Comparison of ENCODE assay signal across 12 mouse cellular contexts in genomic region chr4:62623251-62624015, GRCm38 (mm10).
DNase-seq lines count a peak whose midpoint lies in the region; ATAC-seq and TF ChIP-seq lines count a peak whose summit lies in the region.
"Had no signal": no experiment of that assay in that cellular context is flagged by ENCODE, and none has a peak within 500 bp of the region (broad histone marks: within the 10 kb centered on the region; RNA-seq: fewer than 3 reads in every experiment).

No protein-coding gene starts in this region.

- H3K4me1 ChIP-seq in forebrain, embryonic 11.5 days (replicated peaks; ENCODE audit: control insufficient read depth, insufficient read depth, low read length), result peaks cover 22% of the 10 kb centered on the region
- H3K4me1 ChIP-seq in forebrain, postnatal 0 days (ENCODE audit: insufficient read depth), result peaks cover 9% of the 10 kb centered on the region; the same call in 1 of the 2 replicates
- H3K4me1 ChIP-seq in kidney, embryonic 16.5 days (ENCODE audit: insufficient read depth, low read length), result peaks cover 62% of the 10 kb centered on the region
- H3K4me1 ChIP-seq in heart, embryonic 15.5 days (replicated peaks), result peaks cover 48% of the 10 kb centered on the region
- peaks cover 15% of the 10 kb centered on the region for H3K4me1 ChIP-seq in intestine, postnatal 0 days (replicated peaks; ENCODE audit: control insufficient read depth, insufficient read depth, low read length)

- DNase-seq in forebrain, embryonic 11.5 days (ENCODE audit: low spot score), result no peak
- no peak for DNase-seq in forebrain, postnatal 0 days
- DNase-seq in kidney, postnatal 10 days, result no peak
- peak; percentile 30 for DNase-seq in ZHBTc4 (ENCODE audit: low read depth, low spot score)
- DNase-seq in spleen, adult 18-20 months, result no peak
- DNase-seq: gastrocnemius, postnatal 14 days; kidney, adult 8-10 months; liver, embryonic 13.5 days; midbrain, embryonic 14.5 days had no signal

- H3K36me3 ChIP-seq in forebrain, embryonic 11.5 days (ENCODE audit: control insufficient read depth, insufficient read depth, low read length), result no peaks in the 10 kb centered on the region
- H3K36me3 ChIP-seq in forebrain, postnatal 0 days (ENCODE audit: insufficient read depth), result no peaks in the 10 kb centered on the region
- no peaks in the 10 kb centered on the region for H3K36me3 ChIP-seq in kidney, embryonic 16.5 days (ENCODE audit: insufficient read depth, low read length)
- no peaks in the 10 kb centered on the region for H3K36me3 ChIP-seq in heart, embryonic 15.5 days
- no peaks in the 10 kb centered on the region for H3K36me3 ChIP-seq in intestine, postnatal 0 days (ENCODE audit: control insufficient read depth, insufficient read depth)
- H3K36me3 ChIP-seq: liver, embryonic 13.5 days had no signal

- no peak overlapping the region for H3K4me3 ChIP-seq in forebrain, embryonic 11.5 days (ENCODE audit: low read depth, low read length)
- no peak overlapping the region for H3K4me3 ChIP-seq in forebrain, postnatal 0 days (ENCODE audit: low read depth, low read length)
- no peak overlapping the region for H3K4me3 ChIP-seq in kidney, embryonic 16.5 days (ENCODE audit: low read length)
- H3K4me3 ChIP-seq in heart, embryonic 15.5 days, result peak overlapping the region; percentile 46
- H3K4me3 ChIP-seq in intestine, postnatal 0 days (ENCODE audit: low read depth, low read length), result no peak overlapping the region
- H3K4me3 ChIP-seq: liver, embryonic 13.5 days had no signal

- no peaks in the 10 kb centered on the region for H3K27me3 ChIP-seq in forebrain, embryonic 11.5 days (ENCODE audit: control insufficient read depth, insufficient read depth, low read length)
- no peaks in the 10 kb centered on the region for H3K27me3 ChIP-seq in forebrain, postnatal 0 days (ENCODE audit: insufficient read depth, low read length)
- no peaks in the 10 kb centered on the region for H3K27me3 ChIP-seq in kidney, embryonic 16.5 days (ENCODE audit: insufficient read depth, low read length)
- H3K27me3 ChIP-seq in heart, embryonic 15.5 days, result peaks cover 18% of the 10 kb centered on the region
- no peaks in the 10 kb centered on the region for H3K27me3 ChIP-seq in intestine, postnatal 0 days (replicated peaks; ENCODE audit: control insufficient read depth, insufficient read depth, low read length)
- H3K27me3 ChIP-seq: liver, embryonic 13.5 days had no signal

- no peak for ATAC-seq in forebrain, embryonic 11.5 days (replicated peaks; ENCODE audit: low FRiP score)
- ATAC-seq in forebrain, postnatal 0 days, result no peak
- ATAC-seq in kidney, embryonic 16.5 days (ENCODE audit: low FRiP score, low TSS enrichment), result no peak
- ATAC-seq in heart, embryonic 15.5 days (replicated peaks; ENCODE audit: insufficient number of reproducible peaks, insufficient read depth, low FRiP score, low read depth), result no peak
- ATAC-seq in intestine, postnatal 0 days, result no peak

- no peak for TF ChIP-seq CTCF in forebrain, postnatal 0 days (IDR thresholded peaks at IDR 0.05; ENCODE audit: low read depth)
- no peak for TF ChIP-seq CTCF in intestine, postnatal 0 days (IDR thresholded peaks at IDR 0.05; ENCODE audit: low read depth)

- no peaks in the 10 kb centered on the region for H3K9me3 ChIP-seq in forebrain, embryonic 11.5 days (ENCODE audit: control insufficient read depth, low read length)
- H3K9me3 ChIP-seq in forebrain, postnatal 0 days (ENCODE audit: low read length), result no peaks in the 10 kb centered on the region
- no peaks in the 10 kb centered on the region for H3K9me3 ChIP-seq in kidney, embryonic 16.5 days (ENCODE audit: low read length)
- H3K9me3 ChIP-seq in heart, embryonic 15.5 days (replicated peaks), result no peaks in the 10 kb centered on the region
- no peaks in the 10 kb centered on the region for H3K9me3 ChIP-seq in intestine, postnatal 0 days (ENCODE audit: control insufficient read depth)
- H3K9me3 ChIP-seq: liver, embryonic 13.5 days had no signal

- no peak overlapping the region for H3K4me2 ChIP-seq in forebrain, embryonic 11.5 days (ENCODE audit: low read depth, low read length, severe bottlenecking)
- no peak overlapping the region for H3K4me2 ChIP-seq in forebrain, postnatal 0 days (ENCODE audit: low read depth)
- peak overlapping the region; percentile 35 for H3K4me2 ChIP-seq in kidney, embryonic 16.5 days (replicated peaks; ENCODE audit: low read depth, low read length)
- peak overlapping the region; percentile 54 for H3K4me2 ChIP-seq in heart, embryonic 15.5 days
- no peak overlapping the region for H3K4me2 ChIP-seq in intestine, postnatal 0 days (replicated peaks; ENCODE audit: low read depth)
- H3K4me2 ChIP-seq: liver, embryonic 13.5 days had no signal

- H3K9ac ChIP-seq in forebrain, embryonic 11.5 days (ENCODE audit: low read length), result no peak overlapping the region
- no peak overlapping the region for H3K9ac ChIP-seq in forebrain, postnatal 0 days
- no peak overlapping the region; the same call in 1 of the 2 replicates for H3K9ac ChIP-seq in kidney, embryonic 16.5 days (replicated peaks; ENCODE audit: low read length)
- no peak overlapping the region for H3K9ac ChIP-seq in heart, embryonic 15.5 days
- no peak overlapping the region for H3K9ac ChIP-seq in intestine, postnatal 0 days (ENCODE audit: low read depth, low read length)
- H3K9ac ChIP-seq: liver, embryonic 13.5 days had no signal

- H3K27ac ChIP-seq in forebrain, embryonic 11.5 days (ENCODE audit: low read depth, low read length), result 0 out of 2 replicates have a peak overlapping the region, but pooled peaks have one; percentile 12
- H3K27ac ChIP-seq in forebrain, postnatal 0 days (ENCODE audit: low read depth, low read length), result no peak overlapping the region
- peak overlapping the region; percentile 59 for H3K27ac ChIP-seq in kidney, embryonic 16.5 days (ENCODE audit: low read length)
- peak overlapping the region; percentile 85 for H3K27ac ChIP-seq in heart, embryonic 15.5 days
- H3K27ac ChIP-seq in intestine, postnatal 0 days (ENCODE audit: low read depth, low read length), result no peak overlapping the region
- H3K27ac ChIP-seq: liver, embryonic 13.5 days had no signal

- WGBS in forebrain, embryonic 11.5 days, result 86% methylated on average over 13 of the region's 13 CpGs
- WGBS in forebrain, postnatal 0 days, result 85% methylated on average over 13 of the region's 13 CpGs
- WGBS in kidney, embryonic 16.5 days, result 42% methylated on average over 13 of the region's 13 CpGs
- WGBS in heart, embryonic 15.5 days, result 67% methylated on average over 13 of the region's 13 CpGs
- WGBS in intestine, postnatal 0 days, result 69% methylated on average over 13 of the region's 13 CpGs

Comparison
In these comparisons a context has a peak if more than half of its experiments do, and no peak if none do; other contexts are left out.
1. H3K27ac ChIP-seq: peak in forebrain, embryonic 11.5 days (single experiment), kidney, embryonic 16.5 days (single experiment) and heart, embryonic 15.5 days (single experiment); none in forebrain, postnatal 0 days (single experiment) and intestine, postnatal 0 days (single experiment).
2. H3K4me2 ChIP-seq: peak in kidney, embryonic 16.5 days (single experiment) and heart, embryonic 15.5 days (single experiment); none in forebrain, embryonic 11.5 days (single experiment), forebrain, postnatal 0 days (single experiment) and intestine, postnatal 0 days (single experiment).